Mouse (Mus musculus) urinary bladder, postnatal 4 days (tissue): ENCODE data around the gene Synpr.

Experiments
- DNase-seq, 2 experiments: peaks; one replicate each; pipeline ENCODE4 v3.0.0; 2021 to 2022; ENCODE audit warnings: low spot score in 2 of 2

The Synpr gene

GRCm38 (mm10) chr14:13551209-13551608 is 266.6 kb downstream of the Synpr start:
- no peak for DNase-seq

GRCm38 (mm10) chr14:13553616-13554370 is 269.2 kb downstream of the Synpr start:
- no peak for DNase-seq

GRCm38 (mm10) chr14:13554631-13555030 is 270.1 kb downstream of the Synpr start:
- DNase-seq: no peak

GRCm38 (mm10) chr14:13558117-13558516 is 273.5 kb downstream of the Synpr start:
- no peak for DNase-seq

- DNase-seq: no peak
Observed at GRCm38 (mm10) chr14:13567250-13567649, 282.7 kb downstream of the Synpr start.

GRCm38 (mm10) chr14:13567996-13568395 is 283.4 kb downstream of the Synpr start:
- DNase-seq: no peak

GRCm38 (mm10) chr14:13571941-13572340 is 287.4 kb downstream of the Synpr start:
- no peak for DNase-seq

- no peak for DNase-seq
Observed at GRCm38 (mm10) chr14:13572530-13572929, 287.9 kb downstream of the Synpr start.

- DNase-seq: no peak
Observed at GRCm38 (mm10) chr14:13578101-13578500, 293.5 kb downstream of the Synpr start.

- DNase-seq: no peak
Observed at GRCm38 (mm10) chr14:13578744-13579143, 294.2 kb downstream of the Synpr start.

- DNase-seq: no peak
Observed at GRCm38 (mm10) chr14:13593321-13593940, 308.9 kb downstream of the Synpr start.

- no peak for DNase-seq
Observed at GRCm38 (mm10) chr14:13596251-13596650, 311.7 kb downstream of the Synpr start.

GRCm38 (mm10) chr14:13597204-13597603 is 312.6 kb downstream of the Synpr start:
- DNase-seq: no peak

GRCm38 (mm10) chr14:13620531-13620930 is 336.0 kb downstream of the Synpr start:
- DNase-seq: no peak

- no peak for DNase-seq
Observed at GRCm38 (mm10) chr14:13649865-13650264, 365.3 kb downstream of the Synpr start.

GRCm38 (mm10) chr14:13651039-13651438 is 366.5 kb downstream of the Synpr start:
- no peak for DNase-seq

GRCm38 (mm10) chr14:13651541-13652298 is 367.1 kb downstream of the Synpr start:
- no peak for DNase-seq
